Mouse (Mus musculus) midbrain, embryonic 16.5 days (tissue): ENCODE data around the gene Mapt. TPM values are rescaled to one million over a fixed set of nuclear protein-coding genes. Genes with fewer than 3 reads are reported as not detected.

ENCODE experiments used
- ATAC-seq: fragments of 200-750 bp; cut with Nextera tagmentation; 2 replicates; pipeline ENCODE4 v1.8.0; 2017; ENCODE audit warnings: moderate TSS enrichment
- H3K27ac ChIP-seq: fragments of 300-500 bp; sonication (generic); 2 replicates; pipeline ENCODE4 v1.5.1; 2014; ENCODE audit warnings: mild to moderate bottlenecking, low read length, mixed read lengths
- H3K27me3 ChIP-seq: fragments of 300-500 bp; sonication (generic); 2 replicates; pipeline ENCODE4 v1.6.1; 2014; ENCODE audit warnings: low read depth, low read length, mixed read lengths; ENCODE audit not compliant: control insufficient read depth, insufficient read depth
- H3K36me3 ChIP-seq: fragments of 300-500 bp; sonication (generic); 2 replicates; pipeline ENCODE4 v1.6.1; 2014; ENCODE audit warnings: mild to moderate bottlenecking, low read length, moderate library complexity, mixed read lengths; ENCODE audit not compliant: control insufficient read depth, insufficient read depth
- H3K4me1 ChIP-seq: fragments of 300-500 bp; sonication (generic); 2 replicates; pipeline ENCODE4 v1.6.1; 2014; ENCODE audit warnings: mild to moderate bottlenecking, low read length, mixed read lengths; ENCODE audit not compliant: control insufficient read depth, insufficient read depth
- H3K4me2 ChIP-seq: fragments of 300-500 bp; sonication (generic); 2 replicates; pipeline ENCODE4 v1.6.1; 2014; ENCODE audit warnings: mild to moderate bottlenecking, low read length, mixed read lengths
- H3K4me3 ChIP-seq: fragments of 300-500 bp; sonication (generic); 2 replicates; pipeline ENCODE4 v1.5.1; 2014; ENCODE audit warnings: low read depth, mild to moderate bottlenecking, low read length, moderate library complexity, mixed read lengths
- H3K9ac ChIP-seq: fragments of 300-500 bp; sonication (generic); 2 replicates; pipeline ENCODE4 v1.6.1; 2014; ENCODE audit warnings: low read depth, low read length, mixed read lengths
- H3K9me3 ChIP-seq: fragments of 300-500 bp; sonication (generic); replicated peaks from 2 replicates; pipeline ENCODE4 v1.6.1; 2014; ENCODE audit warnings: mild to moderate bottlenecking, low read length, mixed read lengths; ENCODE audit not compliant: control insufficient read depth, poor library complexity, severe bottlenecking
- WGBS: fragments of 180-500 bp; shearing (Covaris S2); extraction: QIAGEN DNeasy Blood & Tissue Kit; methylation state at CpG from one replicate; pipeline ENCODE4 v1.1.7; 2014; 5-methylcytosine and 5-hydroxymethylcytosine counted together
- polyA plus RNA-seq: library from polyadenylated mRNA; unstranded; fragments of >200 nt; fragmentation: Nextera tagmentation; extraction: Ambion mirVana; gene quantifications from 2 replicates; pipeline ENCODE4 v1.2.1, GENCODE M21; 2015

Gene Mapt
- polyA plus RNA-seq, 1 experiment from 2014 or later = 1,264 TPM

GRCm38 (mm10) chr11:104346931-104347330 is 115.7 kb downstream of the Mapt start:
- peaks cover 41% of the 10 kb centered on the region for H3K36me3 ChIP-seq
- H3K9ac ChIP-seq = no peak overlapping the region
- no peak overlapping the region for H3K4me3 ChIP-seq
- ATAC-seq = no peak
- no peaks in the 10 kb centered on the region for H3K4me1 ChIP-seq
- H3K9me3 ChIP-seq = no peaks in the 10 kb centered on the region
- WGBS = 55% methylated on average over 3 of the region's 3 CpGs
- H3K4me2 ChIP-seq = no peak overlapping the region
- H3K27me3 ChIP-seq = no peaks in the 10 kb centered on the region
- no peak overlapping the region for H3K27ac ChIP-seq

GRCm38 (mm10) chr11:104361790-104362189 is 130.6 kb downstream of the Mapt start:
- H3K4me2 ChIP-seq = no peak overlapping the region
- no peak overlapping the region for H3K27ac ChIP-seq
- peaks cover 2% of the 10 kb centered on the region; the same call in 1 of the 2 replicates for H3K36me3 ChIP-seq
- WGBS = 69% methylated on average over 2 of the region's 2 CpGs
- no peak for ATAC-seq
- H3K9me3 ChIP-seq = no peaks in the 10 kb centered on the region
- H3K27me3 ChIP-seq = no peaks in the 10 kb centered on the region
- H3K9ac ChIP-seq = no peak overlapping the region
- no peak overlapping the region for H3K4me3 ChIP-seq
- no peaks in the 10 kb centered on the region for H3K4me1 ChIP-seq

- Histone ChIP-seq H3K9me3 (no peaks in the 10 kb centered on the region), H3K27me3 (no peaks in the 10 kb centered on the region), H3K4me3 (no peak overlapping the region), H3K4me2 (no peak overlapping the region), H3K4me1 (no peaks in the 10 kb centered on the region), H3K36me3 (peaks cover 4% of the 10 kb centered on the region; the same call in 1 of the 2 replicates), H3K9ac (no peak overlapping the region), H3K27ac (no peak overlapping the region)
- ATAC-seq = no peak
- 95% methylated on average over 1 of the region's 1 CpGs for WGBS
Measured at GRCm38 (mm10) chr11:104362704-104363103, 131.5 kb downstream of the Mapt start.

GRCm38 (mm10) chr11:104363823-104364600 is 132.8 kb downstream of the Mapt start:
- H3K4me2 ChIP-seq = no peak overlapping the region
- WGBS = 94% methylated on average over 2 of the region's 2 CpGs
- no peaks in the 10 kb centered on the region for H3K4me1 ChIP-seq
- no peak overlapping the region for H3K27ac ChIP-seq
- H3K27me3 ChIP-seq = no peaks in the 10 kb centered on the region
- H3K36me3 ChIP-seq = peaks cover 4% of the 10 kb centered on the region; the same call in 1 of the 2 replicates
- no peak for ATAC-seq
- no peak overlapping the region for H3K9ac ChIP-seq
- H3K4me3 ChIP-seq = no peak overlapping the region
- no peaks in the 10 kb centered on the region for H3K9me3 ChIP-seq

- no peak for ATAC-seq
- WGBS = 83% methylated on average over 5 of the region's 5 CpGs
Measured at GRCm38 (mm10) chr11:104367486-104368190, 136.4 kb downstream of the Mapt start.

GRCm38 (mm10) chr11:104376291-104376690 is 145.1 kb downstream of the Mapt start:
- Histone ChIP-seq H3K9me3 (no peaks in the 10 kb centered on the region), H3K27ac (no peak overlapping the region), H3K4me3 (no peak overlapping the region), H3K4me2 (no peak overlapping the region), H3K27me3 (no peaks in the 10 kb centered on the region), H3K4me1 (no peaks in the 10 kb centered on the region), H3K9ac (no peak overlapping the region), H3K36me3 (no peaks in the 10 kb centered on the region)
- no peak for ATAC-seq
- 85% methylated on average over 3 of the region's 3 CpGs for WGBS

More at GRCm38 (mm10) chr11:104367486-104368190, 136.4 kb downstream of the Mapt start:
- no peaks in the 10 kb centered on the region for H3K27me3 ChIP-seq
- H3K27ac ChIP-seq = no peak overlapping the region
- no peak overlapping the region for H3K4me3 ChIP-seq
- H3K4me1 ChIP-seq = no peaks in the 10 kb centered on the region
- no peaks in the 10 kb centered on the region for H3K9me3 ChIP-seq
- no peak overlapping the region for H3K9ac ChIP-seq
- no peak overlapping the region for H3K4me2 ChIP-seq
- peaks cover 4% of the 10 kb centered on the region; the same call in 1 of the 2 replicates for H3K36me3 ChIP-seq

- no peak for ATAC-seq
- H3K9ac ChIP-seq = no peak overlapping the region
- H3K27ac ChIP-seq = no peak overlapping the region
- H3K4me2 ChIP-seq = no peak overlapping the region
- no peak overlapping the region for H3K4me3 ChIP-seq
- no peaks in the 10 kb centered on the region for H3K36me3 ChIP-seq
- H3K9me3 ChIP-seq = no peaks in the 10 kb centered on the region
- 81% methylated on average over 1 of the region's 1 CpGs for WGBS
- H3K27me3 ChIP-seq = no peaks in the 10 kb centered on the region
- no peaks in the 10 kb centered on the region for H3K4me1 ChIP-seq
Measured at GRCm38 (mm10) chr11:104379635-104380034, 148.4 kb downstream of the Mapt start.
